Mouse (Mus musculus) T-helper 2 cell (primary cell): ENCODE data around the gene Ephb3.
"Not testable (repeated sequence)": the region's sequence is repeated elsewhere in the genome, so short reads cannot be mapped to it uniquely, and the experiment has no call there.

Source experiments
- in situ Hi-C: fragments of 300-600 bp; cut with MboI, MseI; formaldehyde crosslinking; loops from one replicate; pipeline ENCODE4 v1.15.1; 2025; ENCODE audit warnings: high pct_unique_total_duplicates

The Ephb3 gene

DNA sequence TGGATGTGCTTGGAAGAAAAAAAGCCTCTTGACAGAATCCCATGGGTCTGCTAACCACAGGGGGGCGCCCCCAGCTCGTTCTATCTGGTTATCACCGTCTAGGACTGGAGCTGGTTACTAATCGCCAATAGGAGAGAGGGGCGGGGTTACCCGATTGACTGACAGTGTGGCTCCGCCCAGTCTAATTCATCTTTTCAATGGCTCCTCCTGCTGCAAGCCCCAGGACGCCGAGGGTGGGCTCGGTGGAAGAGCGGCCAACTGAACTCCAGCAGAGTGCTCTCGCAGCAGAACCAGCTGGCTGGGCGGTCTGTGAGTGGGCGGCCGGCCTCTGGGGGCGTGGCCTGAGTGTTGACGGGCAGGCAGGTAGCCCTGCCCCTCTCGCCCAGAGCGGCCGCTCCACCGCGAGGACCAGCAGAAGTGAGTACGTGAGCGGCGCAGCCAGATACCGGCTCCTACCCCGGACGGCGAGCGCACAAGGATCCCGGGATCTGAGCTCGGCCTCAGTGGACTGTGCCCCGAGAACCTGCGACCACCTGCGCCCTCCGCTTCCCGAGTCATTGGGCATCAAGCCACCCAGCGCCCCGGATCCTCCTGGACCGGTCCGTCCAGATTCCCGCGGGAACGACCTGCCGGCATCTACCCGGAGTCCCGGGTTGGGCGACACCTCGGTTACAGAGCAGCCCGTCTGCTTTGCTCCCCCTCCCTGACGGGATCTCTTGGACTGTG lies at the start of gene Ephb3:
Gene Ephb3 (plus strand): TSS at position 389 of the 726 bp plus-strand sequence.
- in situ Hi-C loops: no loop called here

DNA sequence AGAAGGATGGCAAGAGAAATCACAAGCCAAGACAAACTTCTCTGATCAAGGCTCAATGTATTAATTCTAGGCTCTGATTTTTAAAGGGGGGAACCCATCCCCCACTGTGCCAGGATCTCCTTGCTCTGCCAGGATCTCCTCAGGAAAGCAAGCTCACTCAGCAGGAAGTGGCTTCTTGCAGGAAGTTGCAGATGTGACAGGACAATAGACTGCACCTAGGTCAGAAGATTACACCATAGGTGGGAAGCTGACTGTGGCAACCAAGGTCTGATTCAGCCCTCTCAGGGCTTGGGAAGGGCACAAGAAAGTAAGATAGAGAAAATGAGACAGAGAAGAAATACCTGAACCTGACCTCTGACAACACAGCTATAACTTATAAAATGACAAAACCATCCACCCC lies 48.3 kb upstream of the Ephb3 start:
- in situ Hi-C loops: not testable (repeated sequence)

DNA sequence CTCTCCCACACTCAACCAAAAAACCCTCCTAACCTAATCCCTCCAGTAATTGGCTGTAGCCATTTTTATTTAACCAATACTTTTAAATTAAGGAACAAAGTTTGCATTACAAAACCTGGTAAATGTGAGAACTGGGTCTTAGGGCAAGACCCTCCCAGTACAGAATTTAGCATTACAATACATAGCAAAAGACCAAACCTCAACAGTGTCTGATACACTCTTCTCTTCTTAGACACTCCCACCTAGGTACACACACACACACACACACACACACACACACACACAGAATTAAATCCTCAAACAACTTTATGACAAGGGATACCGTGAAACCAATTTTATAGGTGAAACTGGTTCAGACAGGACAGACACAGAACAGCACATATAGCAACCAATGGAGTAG lies 45.3 kb upstream of the Ephb3 start:
- in situ Hi-C loops: not testable (repeated sequence)

DNA sequence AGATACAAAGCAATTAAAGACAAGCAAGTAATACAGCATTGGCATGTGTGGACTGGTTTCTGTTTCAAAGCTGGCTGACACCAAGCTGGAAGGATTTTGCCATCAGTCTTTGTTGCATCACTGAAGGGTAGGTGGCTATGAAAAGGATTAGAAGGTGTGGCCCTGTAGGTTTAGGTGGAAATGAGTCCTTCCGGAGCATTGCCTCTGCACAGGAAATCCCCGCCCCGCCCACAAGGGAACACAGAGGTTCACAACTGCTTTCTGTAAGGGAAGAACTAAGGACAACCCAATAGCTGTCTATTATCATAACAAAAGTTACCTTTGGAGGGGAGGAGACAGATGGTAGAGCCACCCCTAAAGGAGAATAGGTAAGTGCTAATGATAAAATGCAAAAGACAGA lies 41.1 kb upstream of the Ephb3 start:
- in situ Hi-C loops: loop anchor here (10.0 kb wide), 1 partner anchor 259 kb away; no protein-coding TSS in a partner anchor

DNA sequence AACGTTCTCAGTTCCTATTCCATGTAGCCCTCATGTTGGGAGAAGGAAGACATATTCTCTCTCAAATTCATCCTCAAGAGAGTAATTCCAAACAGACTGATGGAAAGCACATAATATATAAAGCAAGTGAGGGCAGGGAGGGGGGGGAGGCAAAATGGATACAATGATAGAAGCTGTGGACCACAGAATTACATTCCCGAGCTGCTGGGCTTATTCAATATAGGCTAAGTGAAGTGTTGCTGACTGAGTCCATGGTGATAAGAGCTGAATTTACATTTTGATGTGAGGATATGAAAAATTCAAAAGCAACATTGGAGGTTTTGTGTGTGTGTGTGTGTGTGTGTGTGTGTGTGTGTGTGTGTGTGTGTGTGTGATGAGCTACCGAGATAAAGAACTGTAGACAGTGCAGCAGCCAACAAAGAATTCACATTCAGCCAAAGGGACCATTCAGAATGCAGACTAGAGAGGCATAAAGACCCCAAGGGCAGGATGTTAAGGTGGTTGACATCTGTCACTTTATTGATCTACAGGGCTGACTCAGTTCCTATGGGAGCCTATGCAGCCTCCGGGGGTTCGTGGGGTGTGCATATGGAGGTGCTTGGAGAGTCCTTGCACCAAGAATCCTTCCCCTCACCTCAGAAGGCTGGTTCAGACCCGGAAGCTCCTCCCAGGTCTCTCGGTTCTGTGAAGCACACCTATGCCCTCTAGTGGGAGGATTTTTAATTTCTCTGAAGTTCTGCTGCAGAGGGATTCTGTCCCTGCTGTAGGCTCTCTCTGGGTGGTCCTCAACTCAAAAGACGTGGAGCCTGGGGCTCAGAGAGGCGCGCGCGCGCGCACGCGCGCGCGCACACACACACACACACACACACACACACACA lies 39.0 kb upstream of the Ephb3 start:
- in situ Hi-C loops: loop anchor here (10.0 kb wide), 1 partner anchor 261 kb away; no protein-coding TSS in a partner anchor

DNA sequence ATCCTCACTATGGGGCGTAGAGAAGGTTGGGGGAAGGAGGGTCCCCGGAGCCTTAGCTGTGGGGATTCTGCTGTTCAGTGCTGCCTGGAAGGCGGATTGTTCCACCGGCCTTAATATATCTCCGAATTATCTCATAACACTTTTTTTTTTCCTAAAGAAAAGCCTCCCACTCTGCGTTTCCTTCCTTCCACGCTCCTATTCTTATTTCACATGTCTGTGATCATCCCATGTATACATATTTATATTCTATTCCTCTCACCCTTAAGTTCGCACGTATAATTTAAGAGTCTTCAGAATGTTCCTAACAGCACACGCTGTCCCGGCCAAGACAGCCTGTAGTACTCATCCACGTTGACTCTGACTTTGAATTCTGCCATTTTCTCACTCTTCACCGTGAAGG lies 35.8 kb upstream of the Ephb3 start:
- in situ Hi-C loops: loop anchor here (10.0 kb wide), 1 partner anchor 264 kb away; no protein-coding TSS in a partner anchor

DNA sequence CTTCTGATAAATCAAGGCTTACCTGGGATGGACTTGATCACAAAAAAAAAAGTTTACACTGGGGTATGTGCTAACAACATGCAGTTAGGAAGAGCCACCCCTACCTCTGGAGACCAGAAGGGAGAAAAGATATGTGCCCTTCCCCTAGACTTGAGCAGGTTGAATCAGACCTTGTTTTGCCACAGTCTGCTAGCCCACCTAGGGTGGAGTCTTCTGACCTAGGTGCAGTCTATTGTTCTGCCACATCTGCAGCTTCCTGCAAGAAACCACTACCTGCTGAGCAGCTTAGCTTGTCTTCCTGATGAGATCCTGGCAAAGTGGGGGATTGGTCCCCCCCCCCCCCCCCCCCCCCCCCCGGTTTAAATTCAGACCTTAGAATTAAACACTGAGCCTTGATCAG lies 29.3 kb upstream of the Ephb3 start:
- in situ Hi-C loops: no loop called here

DNA sequence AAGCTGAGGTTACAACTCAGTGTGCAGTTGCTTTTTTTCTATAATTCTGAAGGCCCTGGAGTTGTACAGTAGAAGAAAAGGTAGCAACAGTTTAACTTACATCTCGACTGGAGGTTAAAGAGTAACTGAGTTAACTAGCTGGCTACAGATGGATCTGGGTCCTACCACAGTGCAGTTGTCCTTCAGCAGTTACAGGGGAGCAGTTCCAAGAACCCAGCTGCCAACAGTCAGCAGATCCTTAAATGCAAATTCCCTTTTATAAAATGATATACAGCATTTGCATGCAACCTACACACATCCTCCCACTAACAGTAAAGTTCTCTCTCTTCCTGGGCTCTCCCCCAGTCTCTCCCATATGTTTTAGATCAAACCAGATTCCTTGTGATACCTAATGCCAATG lies 22.4 kb upstream of the Ephb3 start:
- in situ Hi-C loops: no loop called here

DNA sequence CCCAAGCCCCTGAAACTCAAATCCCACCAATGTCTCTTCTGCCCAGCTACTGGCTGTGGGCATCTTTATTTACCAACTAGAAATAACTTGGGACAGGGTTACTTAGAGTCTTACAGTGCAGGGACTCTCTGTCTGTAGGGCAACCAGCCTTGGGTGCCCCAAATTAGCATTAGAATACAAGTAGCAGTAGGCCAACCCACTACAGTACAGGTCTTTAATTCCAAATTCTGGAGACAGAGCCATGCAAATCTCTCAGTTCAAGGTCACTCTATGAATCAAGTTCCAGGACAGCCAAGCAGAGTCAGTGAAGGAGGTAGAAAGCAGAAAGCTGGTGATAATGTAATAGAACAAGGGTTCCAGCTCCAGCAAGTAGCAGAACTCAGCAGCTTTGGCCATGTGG lies 19.9 kb upstream of the Ephb3 start:
- in situ Hi-C loops: no loop called here

DNA sequence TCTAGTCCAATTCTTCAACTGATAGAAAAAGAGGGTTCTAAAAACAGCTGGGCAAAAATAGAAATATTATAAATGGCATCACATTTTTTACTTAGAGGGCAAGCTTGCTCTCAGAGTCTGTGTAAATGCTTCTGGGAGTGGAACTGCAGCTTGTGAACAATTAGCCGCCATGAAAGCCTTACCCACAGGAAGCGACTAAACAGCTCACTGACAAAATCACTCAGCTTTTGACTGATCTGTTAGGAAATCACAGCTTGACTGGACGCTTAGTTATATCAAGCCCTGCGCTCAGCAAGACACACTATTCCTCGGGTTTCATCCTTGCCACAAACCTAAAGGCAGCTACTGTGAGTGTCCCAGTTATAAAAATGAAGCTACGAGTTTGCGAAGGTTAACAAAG lies 17.0 kb upstream of the Ephb3 start:
- in situ Hi-C loops: no loop called here

DNA sequence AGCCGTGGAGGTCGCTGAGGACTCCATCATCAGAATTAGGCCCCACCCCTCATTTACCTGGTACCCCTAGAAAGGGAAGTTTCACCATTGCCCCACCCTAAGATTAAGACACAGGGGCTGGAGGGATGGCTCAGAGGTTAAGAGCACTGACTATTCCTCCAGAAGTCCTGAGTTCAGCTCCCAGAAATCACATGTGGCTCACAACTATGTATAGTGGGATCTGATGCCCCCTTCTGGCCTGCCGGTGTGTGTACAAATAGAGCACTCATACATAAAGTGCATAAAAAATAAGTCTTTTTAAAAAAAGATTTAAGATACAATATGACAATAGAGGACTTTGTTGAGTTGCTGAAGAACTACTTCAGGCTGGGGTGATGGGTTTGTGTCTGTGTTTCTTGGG lies 16.2 kb upstream of the Ephb3 start:
- in situ Hi-C loops: no loop called here

DNA sequence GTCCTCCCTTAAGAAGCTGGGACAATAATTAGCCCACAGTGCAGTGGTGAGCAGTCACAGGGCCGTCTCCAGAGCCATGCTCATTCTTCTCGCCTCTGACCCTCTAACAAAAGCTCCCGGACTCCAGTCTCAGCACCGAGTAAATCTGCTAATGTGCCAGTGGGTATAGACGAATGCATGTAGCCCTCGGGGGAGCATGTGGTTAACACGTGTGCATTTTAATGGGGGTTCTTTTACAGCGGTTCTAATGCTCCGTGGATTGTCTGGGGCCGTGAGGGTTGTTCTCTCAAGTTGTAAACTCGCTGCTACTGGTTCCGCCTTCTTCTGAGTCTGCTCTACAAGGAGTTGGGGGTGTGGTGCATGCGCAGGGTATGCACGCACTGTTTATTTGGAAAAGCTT lies 13.0 kb upstream of the Ephb3 start:
- in situ Hi-C loops: no loop called here

DNA sequence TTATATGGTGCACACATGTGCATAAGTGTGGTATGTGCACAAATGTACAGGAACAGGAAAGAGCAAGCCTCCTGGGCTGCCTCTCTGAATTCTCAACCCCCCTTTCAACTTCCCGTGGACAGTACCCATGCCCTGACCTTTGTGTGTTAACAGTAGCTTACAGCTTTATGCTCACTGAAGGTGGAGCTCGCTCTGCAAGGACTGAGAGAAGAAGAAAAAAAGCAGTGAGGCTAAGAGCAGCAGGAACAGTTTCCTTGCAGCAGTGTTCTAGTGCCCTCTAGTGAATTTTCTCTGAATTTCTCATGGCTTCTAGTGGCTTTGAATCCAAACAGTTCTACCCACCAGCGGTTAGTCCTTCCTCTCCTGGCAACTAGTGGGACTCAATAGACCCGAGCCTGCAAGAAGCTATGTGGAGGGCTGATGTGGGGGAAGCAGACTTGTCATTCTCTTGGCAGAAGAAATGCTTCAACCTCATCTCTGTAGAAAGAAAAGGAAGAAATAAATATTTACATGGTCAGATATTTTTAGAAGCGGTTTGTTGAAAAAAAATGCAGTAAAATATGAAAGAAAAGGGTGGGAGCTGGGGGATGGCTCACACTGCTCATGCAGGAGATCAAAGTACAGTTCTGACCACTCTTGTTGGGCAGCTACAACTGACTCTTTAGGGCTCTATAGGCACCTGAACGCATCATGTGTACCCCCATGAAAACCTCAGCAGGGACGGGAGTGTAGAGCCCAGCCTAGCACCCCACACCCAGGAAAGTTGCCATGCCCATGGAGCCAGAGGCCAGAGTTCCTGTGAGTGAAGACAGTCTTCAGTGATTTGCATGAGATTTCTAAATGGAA lies 11.8 kb upstream of the Ephb3 start:
- in situ Hi-C loops: no loop called here

DNA sequence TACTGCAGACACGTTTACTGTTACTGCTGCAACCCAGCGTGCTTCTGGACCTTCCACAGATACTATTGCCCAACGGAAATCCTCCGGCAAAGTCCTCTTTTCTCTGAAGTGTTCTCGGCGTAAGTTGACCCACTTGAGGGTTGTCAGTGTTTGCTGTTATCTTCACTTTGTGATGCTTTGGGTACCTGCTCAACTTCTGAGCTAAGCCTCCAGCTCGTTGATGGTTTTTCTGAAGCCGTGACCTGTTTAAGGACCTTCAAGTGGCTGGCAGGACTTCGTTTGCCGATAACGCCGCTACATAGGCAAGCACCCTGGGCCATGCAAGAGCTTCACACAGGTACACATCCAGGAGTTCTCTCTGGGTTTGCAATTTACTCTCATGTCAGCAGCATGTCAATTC lies 10.4 kb upstream of the Ephb3 start:
- in situ Hi-C loops: no loop called here

DNA sequence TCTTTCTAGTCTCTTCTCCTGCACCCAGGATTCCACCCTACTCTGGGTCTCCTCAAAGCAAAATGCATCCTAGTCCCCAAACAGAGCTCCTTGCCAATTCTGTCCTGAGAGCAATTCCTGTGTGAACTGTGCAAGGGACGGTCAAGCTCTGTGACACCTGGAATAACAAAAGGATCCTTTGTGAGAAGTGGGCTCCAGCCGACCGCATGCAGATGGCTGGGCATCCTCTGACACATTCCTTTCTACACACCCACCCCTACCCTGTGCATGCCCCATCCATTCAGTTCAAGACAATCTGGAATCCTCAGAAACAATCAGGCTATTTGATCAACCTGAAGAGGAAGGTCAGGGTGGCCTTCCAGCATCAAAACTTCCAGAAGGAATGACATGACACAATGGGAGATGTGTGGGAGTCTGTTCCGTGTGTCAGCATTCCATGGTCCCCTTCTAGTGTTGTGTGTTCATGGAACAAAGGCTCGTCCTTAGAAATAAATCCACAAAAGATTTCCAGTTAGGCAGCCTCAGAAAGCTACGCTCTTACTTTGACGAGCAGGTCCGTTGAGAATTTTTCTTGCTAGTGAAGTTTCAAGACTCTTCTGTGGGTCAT lies 9.2 kb upstream of the Ephb3 start:
- in situ Hi-C loops: loop anchor here (5.0 kb wide), 1 partner anchor 197 kb away; no protein-coding TSS in a partner anchor

DNA sequence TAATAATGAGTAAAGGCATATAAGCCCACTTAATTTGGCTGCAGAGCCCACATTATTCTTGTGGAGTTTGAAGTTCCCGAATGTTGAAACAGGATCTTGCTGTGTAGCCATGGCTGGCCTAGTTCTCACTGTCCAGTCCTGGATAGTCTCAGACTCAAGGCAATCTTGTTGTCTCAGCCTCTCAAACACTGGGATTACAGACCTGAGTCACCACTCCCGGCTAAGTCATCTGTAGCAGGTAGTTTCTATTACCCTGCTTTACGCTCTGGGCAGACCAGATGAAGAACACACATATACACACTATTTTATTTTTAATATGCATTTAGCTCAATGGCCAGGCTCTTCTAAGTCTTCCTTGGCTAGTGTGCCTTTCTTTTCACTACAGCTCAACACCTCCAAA lies 8.0 kb upstream of the Ephb3 start:
- in situ Hi-C loops: loop anchor here (5.0 kb wide), 1 partner anchor 196 kb away; no protein-coding TSS in a partner anchor

DNA sequence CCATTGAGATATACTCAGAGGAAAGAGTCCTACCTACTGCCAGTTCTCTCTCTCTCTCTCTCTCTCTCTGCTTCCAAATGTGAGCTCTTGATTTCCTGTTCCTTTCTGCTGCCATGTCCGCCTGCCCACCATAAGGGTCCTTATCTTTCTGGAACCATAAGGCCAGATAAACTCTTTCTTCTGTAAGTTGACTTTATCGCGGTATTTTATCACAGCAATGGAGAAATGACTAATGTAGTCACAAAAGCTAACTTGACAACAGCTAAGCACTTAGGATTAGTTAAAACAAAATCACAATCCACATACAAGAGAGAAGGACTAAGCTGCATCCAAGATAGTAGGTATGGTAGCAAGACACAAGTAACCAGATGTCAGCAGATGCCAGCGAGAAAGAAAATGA lies 7.0 kb upstream of the Ephb3 start:
- in situ Hi-C loops: loop anchor here (5.0 kb wide), 1 partner anchor 195 kb away; no protein-coding TSS in a partner anchor

DNA sequence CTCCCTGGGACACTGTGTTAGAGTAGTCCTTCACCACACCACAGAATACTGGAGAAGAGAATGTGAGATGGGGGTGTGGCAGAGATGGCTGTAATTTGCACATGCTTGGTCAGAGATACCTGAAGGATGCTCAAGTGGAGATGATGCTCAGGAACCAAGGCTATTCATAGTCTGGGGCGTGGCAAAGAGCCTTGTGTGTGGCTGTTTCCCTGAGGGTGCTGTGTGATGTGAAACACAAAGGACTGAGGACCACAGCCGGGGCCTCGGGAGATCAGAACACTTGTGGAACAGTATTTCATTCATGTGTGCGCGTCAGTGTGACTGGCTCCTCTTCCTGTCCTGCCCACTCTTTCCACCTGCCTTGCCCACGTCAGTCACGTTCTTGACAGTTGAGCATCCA lies 6.5 kb upstream of the Ephb3 start:
- in situ Hi-C loops: loop anchor here (5.0 kb wide), 1 partner anchor 194 kb away; no protein-coding TSS in a partner anchor

DNA sequence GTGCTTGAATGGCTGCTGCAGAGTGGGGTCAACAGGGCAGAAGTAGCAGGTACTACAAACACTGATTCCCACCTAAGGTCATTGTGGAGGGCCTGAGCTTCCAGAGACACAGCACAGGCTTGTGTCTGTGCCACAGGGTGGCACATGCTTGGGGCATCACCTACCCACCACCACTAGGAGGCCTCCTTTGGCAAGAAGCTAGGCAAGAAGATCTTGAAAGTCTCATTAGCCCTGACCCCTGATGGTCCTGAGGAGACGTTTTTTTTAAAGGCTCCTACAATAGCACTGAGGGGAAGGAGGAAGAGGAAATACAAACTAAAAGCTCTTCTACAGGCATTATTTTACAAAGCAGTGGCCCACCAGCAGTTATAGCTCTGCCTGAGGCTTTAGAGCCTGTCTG lies 6.0 kb upstream of the Ephb3 start:
- in situ Hi-C loops: loop anchor here (5.0 kb wide), 1 partner anchor 194 kb away; no protein-coding TSS in a partner anchor

DNA sequence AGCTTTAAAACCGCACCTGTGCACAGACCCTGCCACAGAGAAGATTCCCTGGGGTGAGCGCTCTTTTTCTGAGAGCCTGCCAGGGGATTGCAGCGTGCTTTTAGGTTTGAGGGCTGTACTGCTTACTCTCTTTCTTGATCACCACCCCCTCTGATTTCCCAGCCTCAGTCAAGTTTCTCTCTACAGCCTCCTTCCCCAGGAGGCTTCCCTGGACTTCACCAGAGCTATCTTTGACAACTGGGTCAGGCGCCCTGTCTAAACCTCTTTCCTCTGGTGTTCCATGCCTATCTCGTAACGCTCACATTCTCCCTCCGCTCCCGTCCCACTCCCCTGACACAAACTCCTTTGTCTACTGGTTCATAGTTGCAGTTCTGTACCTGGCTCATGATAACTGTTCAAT lies 5.1 kb upstream of the Ephb3 start:
- in situ Hi-C loops: loop anchor here (5.0 kb wide), 1 partner anchor 193 kb away; no protein-coding TSS in a partner anchor

DNA sequence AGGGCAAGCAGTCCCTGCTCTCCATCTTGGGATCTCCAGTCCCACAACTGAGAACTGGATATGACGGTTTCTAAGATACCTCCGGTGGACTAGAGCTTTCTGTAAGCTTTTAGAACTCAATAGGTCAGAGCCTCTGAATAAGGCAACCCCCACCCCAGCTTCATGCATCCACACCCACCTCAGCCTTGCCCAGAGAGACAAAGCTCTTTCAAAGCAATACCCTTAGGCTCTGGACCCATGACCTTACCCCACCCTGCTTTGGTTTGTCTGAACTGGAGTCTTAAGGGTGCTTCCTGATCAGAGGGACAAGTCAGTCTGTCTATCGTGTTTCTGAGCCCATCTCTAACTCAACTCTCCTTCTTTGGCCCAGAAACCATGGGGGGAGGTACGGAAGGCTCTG lies 1.8 kb upstream of the Ephb3 start:
- in situ Hi-C loops: no loop called here
